ENCODE assay signal across 9 mouse cellular contexts in genomic region chr7:100234264-100234885, GRCm38 (mm10). TPM values are rescaled to one million over a fixed set of nuclear protein-coding genes. Genes with fewer than 3 reads are reported as not detected.
A peak's percentile ranks its signal among the peaks of the same experiment; 100 is the strongest.
DNase-seq lines count a peak whose midpoint lies in the region; ATAC-seq and TF ChIP-seq lines count a peak whose summit lies in the region.
"Had no signal": no experiment of that assay in that cellular context is flagged by ENCODE, and none has a peak within 500 bp of the region (broad histone marks: within the 10 kb centered on the region; RNA-seq: fewer than 3 reads in every experiment).

No protein-coding gene starts in this region.

- no peak for ATAC-seq in embryonic facial prominence, embryonic 11.5 days (replicated peaks; ENCODE audit: insufficient number of reproducible peaks, low FRiP score, low TSS enrichment, low read depth)
- peak; percentile 77 for ATAC-seq in inflammation-experienced regulatory T-cells, adult 6 months
- ATAC-seq in lung, postnatal 0 days, result no peak

- H3K4me3 ChIP-seq in embryonic facial prominence, embryonic 11.5 days (ENCODE audit: low read depth, low read length), result no peak overlapping the region
- H3K4me3 ChIP-seq in embryonic facial prominence, embryonic 10.5 days, result no peak overlapping the region
- H3K4me3 ChIP-seq in lung, postnatal 0 days (ENCODE audit: low read depth, low read length), result no peak overlapping the region
- H3K4me3 ChIP-seq: heart, embryonic 15.5 days had no signal

- peak; percentile 86 for TF ChIP-seq CTCF in lung, postnatal 0 days (IDR thresholded peaks at IDR 0.05)

- no peaks in the 10 kb centered on the region for H3K36me3 ChIP-seq in embryonic facial prominence, embryonic 11.5 days (replicated peaks; ENCODE audit: control insufficient read depth, insufficient read depth, low read depth, low read length)
- no peaks in the 10 kb centered on the region for H3K36me3 ChIP-seq in embryonic facial prominence, embryonic 10.5 days (replicated peaks)
- H3K36me3 ChIP-seq in lung, postnatal 0 days (ENCODE audit: insufficient read depth, low read length), result no peaks in the 10 kb centered on the region
- H3K36me3 ChIP-seq: heart, embryonic 15.5 days had no signal

- H3K9ac ChIP-seq in embryonic facial prominence, embryonic 11.5 days (replicated peaks; ENCODE audit: low read length), result no peak overlapping the region
- H3K9ac ChIP-seq in lung, postnatal 0 days (replicated peaks; ENCODE audit: low read depth), result no peak overlapping the region
- H3K9ac ChIP-seq: heart, embryonic 15.5 days had no signal

- no peak overlapping the region for H3K27ac ChIP-seq in embryonic facial prominence, embryonic 11.5 days (replicated peaks; ENCODE audit: low read depth, low read length)
- H3K27ac ChIP-seq in embryonic facial prominence, embryonic 10.5 days (replicated peaks), result no peak overlapping the region
- no peak overlapping the region for H3K27ac ChIP-seq in lung, postnatal 0 days (ENCODE audit: low read length)
- H3K27ac ChIP-seq: heart, embryonic 15.5 days had no signal

- no peaks in the 10 kb centered on the region for H3K4me1 ChIP-seq in embryonic facial prominence, embryonic 11.5 days (ENCODE audit: control insufficient read depth, insufficient read depth, low read length)
- peaks cover 5% of the 10 kb centered on the region; the same call in 1 of the 2 replicates for H3K4me1 ChIP-seq in embryonic facial prominence, embryonic 10.5 days
- no peaks in the 10 kb centered on the region for H3K4me1 ChIP-seq in lung, postnatal 0 days (ENCODE audit: insufficient read depth, low read depth, low read length)
- H3K4me1 ChIP-seq: heart, embryonic 15.5 days had no signal

- no peaks in the 10 kb centered on the region for H3K27me3 ChIP-seq in embryonic facial prominence, embryonic 11.5 days (ENCODE audit: control insufficient read depth, insufficient read depth, low read length)
- no peaks in the 10 kb centered on the region for H3K27me3 ChIP-seq in embryonic facial prominence, embryonic 10.5 days (replicated peaks; ENCODE audit: low read depth, poor library complexity, severe bottlenecking)
- H3K27me3 ChIP-seq in lung, postnatal 0 days (replicated peaks; ENCODE audit: insufficient read depth, low read length), result no peaks in the 10 kb centered on the region
- H3K27me3 ChIP-seq: heart, embryonic 15.5 days had no signal

- DNase-seq in embryonic facial prominence, embryonic 11.5 days (ENCODE audit: low spot score), result peak; percentile 62
- DNase-seq in embryonic facial prominence, embryonic 10.5 days (ENCODE audit: low spot score), result no peak
- peak; percentile 19 for DNase-seq in right cerebral cortex, postnatal 4 days
- DNase-seq in right cerebral cortex, postnatal 10 days (ENCODE audit: low spot score in 2 of 2), result no peak
- DNase-seq in cerebellum, adult 9-10 months, result peak; percentile 73
- peak; percentile 60 for DNase-seq in lung, postnatal 0 days (ENCODE audit: low spot score)
- peak; percentile 11 for DNase-seq in yolk sac, embryonic 10.5 days (ENCODE audit: low spot score)

- H3K4me2 ChIP-seq in embryonic facial prominence, embryonic 11.5 days (ENCODE audit: low read depth, low read length), result no peak overlapping the region
- no peak overlapping the region for H3K4me2 ChIP-seq in lung, postnatal 0 days (replicated peaks; ENCODE audit: low read depth, low read length)
- H3K4me2 ChIP-seq: heart, embryonic 15.5 days had no signal

- H3K9me3 ChIP-seq in embryonic facial prominence, embryonic 11.5 days (replicated peaks; ENCODE audit: control insufficient read depth, low read length), result no peaks in the 10 kb centered on the region
- H3K9me3 ChIP-seq in embryonic facial prominence, embryonic 10.5 days, result no peaks in the 10 kb centered on the region
- no peaks in the 10 kb centered on the region for H3K9me3 ChIP-seq in lung, postnatal 0 days (ENCODE audit: low read length)
- H3K9me3 ChIP-seq: heart, embryonic 15.5 days had no signal

- TF ChIP-seq EP300 in lung, postnatal 0 days (IDR thresholded peaks at IDR 0.05), result no peak

- 71% methylated on average over 7 of the region's 7 CpGs for WGBS in embryonic facial prominence, embryonic 11.5 days
- 69% methylated on average over 7 of the region's 7 CpGs for WGBS in embryonic facial prominence, embryonic 10.5 days
- WGBS in lung, postnatal 0 days, result 51% methylated on average over 7 of the region's 7 CpGs

RNA-seq across cellular contexts. Expression of gene Pgm2l1, which starts 7.2 kb away (rescaled TPM):
- polyA plus RNA-seq in embryonic facial prominence, embryonic 11.5 days (2014; fragmentation: Nextera tagmentation; extraction: Ambion mirVana), result 6.2 and 6.7 TPM in 2 replicates
- polyA plus RNA-seq in embryonic facial prominence, embryonic 10.5 days (2016; fragmentation: Nextera tagmentation; extraction: Ambion mirVana), result 4.0 and 4.4 TPM in 2 replicates
- 1 to 10 TPM; 4.4 to 5.8 (median 4.8) TPM for polyA plus RNA-seq in inflammation-experienced regulatory T-cells, adult 6 months (2017; shearing (Covaris generic))
- 2.0 and 2.1 TPM in 2 replicates for polyA plus RNA-seq in lung, postnatal 0 days (2015; fragmentation: Nextera tagmentation; extraction: Ambion mirVana)

RNA-seq across cellular contexts. Expression of gene P4ha3, which starts 50.9 kb away (rescaled TPM):
- polyA plus RNA-seq in embryonic facial prominence, embryonic 11.5 days (2014; fragmentation: Nextera tagmentation; extraction: Ambion mirVana), result 10.2 and 11.4 TPM in 2 replicates
- polyA plus RNA-seq in embryonic facial prominence, embryonic 10.5 days (2016; fragmentation: Nextera tagmentation; extraction: Ambion mirVana), result 1.6 and 2.3 TPM in 2 replicates
- polyA plus RNA-seq in inflammation-experienced regulatory T-cells, adult 6 months (2017; shearing (Covaris generic)), result under 1 TPM in 1 of 3 experiments, not detected in 2; 0.26 TPM
- 1.8 and 2.4 TPM in 2 replicates for polyA plus RNA-seq in lung, postnatal 0 days (2015; fragmentation: Nextera tagmentation; extraction: Ambion mirVana)

RNA-seq across cellular contexts. Expression of gene Kcne3, which starts 58.1 kb away (rescaled TPM):
- polyA plus RNA-seq in embryonic facial prominence, embryonic 11.5 days (2014; fragmentation: Nextera tagmentation; extraction: Ambion mirVana), result 13.7 and 16.9 TPM in 2 replicates
- 17.0 and 19.7 TPM in 2 replicates for polyA plus RNA-seq in embryonic facial prominence, embryonic 10.5 days (2016; fragmentation: Nextera tagmentation; extraction: Ambion mirVana)
- polyA plus RNA-seq in inflammation-experienced regulatory T-cells, adult 6 months (2017; shearing (Covaris generic)), result not detected
- polyA plus RNA-seq in lung, postnatal 0 days (2015; fragmentation: Nextera tagmentation; extraction: Ambion mirVana), result 3.3 and 4.9 TPM in 2 replicates

Comparison
In these comparisons a context has a peak if more than half of its experiments do, and no peak if none do; other contexts are left out.
1. DNase-seq: peak in embryonic facial prominence, embryonic 11.5 days (single experiment), right cerebral cortex, postnatal 4 days (single experiment), cerebellum, adult 9-10 months (single experiment), lung, postnatal 0 days (single experiment) and yolk sac, embryonic 10.5 days (single experiment); none in embryonic facial prominence, embryonic 10.5 days (single experiment) and right cerebral cortex, postnatal 10 days (0 of 2).